Mouse (Mus musculus) E14TG2a.4 (cell line): ENCODE measurements around the gene Slc38a1.

Source experiments
- CTCF ChIP-seq: conservative IDR thresholded peaks from 2 replicates; pipeline ENCODE4 v1.5.1; 2014; ENCODE audit warnings: low read length
- NANOG ChIP-seq: IDR thresholded peaks from 2 replicates; pipeline ENCODE4 v1.6.1; 2014; ENCODE audit warnings: borderline replicate concordance, low read length, mixed read lengths

GRCm38 (mm10) chr15:96560576-96561298, 82.0 kb downstream of the Slc38a1 start:
- no peak for TF ChIP-seq CTCF
- no peak for TF ChIP-seq NANOG
